Mouse (Mus musculus) lung, embryonic 14.5 days (tissue): ENCODE data around the gene Rhbdl3. TPM values are rescaled to one million over a fixed set of nuclear protein-coding genes. Genes with fewer than 3 reads are reported as not detected.

Experiments
- ATAC-seq: fragments of 200-750 bp; cut with Nextera tagmentation; 2 replicates; pipeline ENCODE4 v1.8.0; 2017; ENCODE audit warnings: mild to moderate bottlenecking, moderate TSS enrichment, moderate library complexity; ENCODE audit not compliant: insufficient read depth
- DNase-seq: peaks from one replicate; pipeline ENCODE4 v3.0.0-alpha.2; 2015
- H3K27ac ChIP-seq: fragments of 300-500 bp; sonication (generic); 2 replicates; pipeline ENCODE4 v1.5.1; 2014; ENCODE audit warnings: low read depth, mild to moderate bottlenecking, moderate library complexity
- H3K27me3 ChIP-seq: fragments of 300-500 bp; sonication (generic); 2 replicates; pipeline ENCODE4 v1.6.1; 2014; ENCODE audit warnings: low read length, control low read depth; ENCODE audit not compliant: insufficient read depth
- H3K36me3 ChIP-seq: fragments of 300-500 bp; sonication (generic); 2 replicates; pipeline ENCODE4 v1.6.1; 2014; ENCODE audit warnings: control low read depth; ENCODE audit not compliant: insufficient read depth
- H3K4me1 ChIP-seq: fragments of 300-500 bp; sonication (generic); 2 replicates; pipeline ENCODE4 v1.6.1; 2014; ENCODE audit warnings: antibody characterized with exemption, control low read depth; ENCODE audit not compliant: insufficient read depth
- H3K4me2 ChIP-seq: fragments of 300-500 bp; sonication (generic); 2 replicates; pipeline ENCODE4 v1.6.1; 2014; ENCODE audit warnings: mild to moderate bottlenecking
- H3K4me3 ChIP-seq: fragments of 300-500 bp; sonication (generic); 2 replicates; pipeline ENCODE4 v1.5.1; 2014; ENCODE audit warnings: low read depth, low read length
- H3K9ac ChIP-seq: fragments of 300-500 bp; sonication (generic); 2 replicates; pipeline ENCODE4 v1.6.1; 2014
- H3K9me3 ChIP-seq: fragments of 300-500 bp; sonication (generic); 2 replicates; pipeline ENCODE4 v1.6.1; 2016; ENCODE audit warnings: low read depth, low read length, control low read depth
- CTCF ChIP-seq: IDR thresholded peaks from 2 replicates; pipeline ENCODE4 v1.5.1; 2016; ENCODE audit warnings: antibody characterized with exemption, low read depth
- WGBS: fragments of 180-500 bp; shearing (Covaris S2); extraction: QIAGEN DNeasy Blood & Tissue Kit; methylation state at CpG from one replicate; pipeline ENCODE4 v1.1.7; 2014; 5-methylcytosine and 5-hydroxymethylcytosine counted together
- polyA plus RNA-seq: library from polyadenylated mRNA; unstranded; fragments of >200 nt; fragmentation: Nextera tagmentation; extraction: Ambion mirVana; gene quantifications from 2 replicates; pipeline ENCODE4 v1.2.1, GENCODE M21; 2014

The Rhbdl3 gene
- polyA plus RNA-seq, 1 experiment from 2014 or later, result 1.5 TPM

- peak; percentile 87 for TF ChIP-seq CTCF
- Histone ChIP-seq H3K27ac (no peak overlapping the region), H3K9me3 (no peaks in the 10 kb centered on the region), H3K4me3 (no peak overlapping the region), H3K27me3 (no peaks in the 10 kb centered on the region), H3K4me1 (no peaks in the 10 kb centered on the region), H3K9ac (no peak overlapping the region), H3K36me3 (no peaks in the 10 kb centered on the region), H3K4me2 (no peak overlapping the region)
- DNase-seq, result peak; percentile 86
- 15% methylated on average over 5 of the region's 5 CpGs for WGBS
- no peak for ATAC-seq
These were observed 13.6 kb upstream of the Rhbdl3 start for GRCm38 (mm10) chr11:80287150-80287549.

GRCm38 (mm10) chr11:80289701-80290445 lies 10.8 kb upstream of the Rhbdl3 start:
- H3K27ac ChIP-seq, result no peak overlapping the region
- H3K9me3 ChIP-seq, result no peaks in the 10 kb centered on the region
- TF ChIP-seq CTCF, result no peak
- H3K9ac ChIP-seq, result no peak overlapping the region
- DNase-seq (peak; percentile 80), ATAC-seq (peak; percentile 92; the same call in 1 of the 2 replicates)
- 1% methylated on average over 23 of the region's 23 CpGs for WGBS
- no peaks in the 10 kb centered on the region for H3K36me3 ChIP-seq
- no peaks in the 10 kb centered on the region for H3K4me1 ChIP-seq
- peaks cover 3% of the 10 kb centered on the region; the same call in 1 of the 2 replicates for H3K27me3 ChIP-seq
- H3K4me2 ChIP-seq, result peak overlapping the region; percentile 60
- peak overlapping the region; percentile 16; the same call in 1 of the 2 replicates for H3K4me3 ChIP-seq

GRCm38 (mm10) chr11:80291004-80291403 lies 9.7 kb upstream of the Rhbdl3 start:
- Histone ChIP-seq H3K4me3 (no peak overlapping the region), H3K9me3 (no peaks in the 10 kb centered on the region), H3K27me3 (peaks cover 9% of the 10 kb centered on the region), H3K36me3 (no peaks in the 10 kb centered on the region), H3K9ac (no peak overlapping the region), H3K4me2 (no peak overlapping the region), H3K4me1 (no peaks in the 10 kb centered on the region), H3K27ac (no peak overlapping the region)
- TF ChIP-seq CTCF, result peak; percentile 24; the same call in 1 of the 2 replicates
- WGBS, result 68% methylated on average over 2 of the region's 2 CpGs
- no peak for ATAC-seq
- no peak for DNase-seq

GRCm38 (mm10) chr11:80292463-80292862 lies 8.2 kb upstream of the Rhbdl3 start:
- whole genome bisulfite sequencing, result 55% methylated on average over 7 of the region's 7 CpGs
- no peak for DNase-seq

GRCm38 (mm10) chr11:80295066-80295465 lies 5.6 kb upstream of the Rhbdl3 start:
- WGBS, result 20% methylated on average over 9 of the region's 9 CpGs
- DNase-seq, result peak; percentile 53
- ATAC-seq, result no peak

More at GRCm38 (mm10) chr11:80292463-80292862, 8.2 kb upstream of the Rhbdl3 start:
- Histone ChIP-seq H3K4me1 (no peaks in the 10 kb centered on the region), H3K9me3 (no peaks in the 10 kb centered on the region), H3K4me3 (no peak overlapping the region), H3K9ac (no peak overlapping the region), H3K27ac (no peak overlapping the region), H3K4me2 (no peak overlapping the region), H3K27me3 (peaks cover 11% of the 10 kb centered on the region), H3K36me3 (no peaks in the 10 kb centered on the region)
- no peak for TF ChIP-seq CTCF
- ATAC-seq, result no peak

GRCm38 (mm10) chr11:80295785-80296184 lies 4.9 kb upstream of the Rhbdl3 start:
- Histone ChIP-seq H3K27ac (no peak overlapping the region), H3K27me3 (peaks cover 34% of the 10 kb centered on the region), H3K36me3 (no peaks in the 10 kb centered on the region), H3K9ac (no peak overlapping the region), H3K4me1 (peaks cover 7% of the 10 kb centered on the region), H3K4me3 (no peak overlapping the region), H3K9me3 (no peaks in the 10 kb centered on the region), H3K4me2 (no peak overlapping the region)
- ATAC-seq (no peak), DNase-seq (peak; percentile 38)
- 15% methylated on average over 14 of the region's 14 CpGs for WGBS
- no peak for TF ChIP-seq CTCF

More at GRCm38 (mm10) chr11:80295066-80295465, 5.6 kb upstream of the Rhbdl3 start:
- Histone ChIP-seq H3K9me3 (no peaks in the 10 kb centered on the region), H3K27me3 (peaks cover 27% of the 10 kb centered on the region), H3K27ac (no peak overlapping the region), H3K4me2 (no peak overlapping the region), H3K36me3 (no peaks in the 10 kb centered on the region), H3K9ac (no peak overlapping the region), H3K4me3 (no peak overlapping the region), H3K4me1 (peaks cover 4% of the 10 kb centered on the region)
- no peak for TF ChIP-seq CTCF

GRCm38 (mm10) chr11:80299513-80300235 lies 1.0 kb upstream of the Rhbdl3 start:
- 8% methylated on average over 12 of the region's 12 CpGs for WGBS
- peak overlapping the region; percentile 99 for H3K4me2 ChIP-seq
- TF ChIP-seq CTCF, result no peak
- H3K36me3 ChIP-seq, result no peaks in the 10 kb centered on the region
- H3K9ac ChIP-seq, result no peak overlapping the region
- DNase-seq (peak; percentile 41), ATAC-seq (no peak)
- peaks cover 48% of the 10 kb centered on the region for H3K27me3 ChIP-seq
- no peak overlapping the region for H3K27ac ChIP-seq
- H3K4me1 ChIP-seq, result peaks cover 15% of the 10 kb centered on the region
- peak overlapping the region; percentile 63 for H3K4me3 ChIP-seq
- no peaks in the 10 kb centered on the region for H3K9me3 ChIP-seq
